Mouse (Mus musculus) forebrain, embryonic 16.5 days (tissue): ENCODE data around the gene Il17ra. TPM values are rescaled to one million over a fixed set of nuclear protein-coding genes. Genes with fewer than 3 reads are reported as not detected.

ENCODE experiments used
- ATAC-seq: fragments of 200-750 bp; cut with Nextera tagmentation; 2 replicates; pipeline ENCODE4 v1.8.0; 2017; ENCODE audit warnings: mild to moderate bottlenecking, moderate library complexity
- H3K27ac ChIP-seq: fragments of 300-500 bp; sonication (generic); 2 replicates; pipeline ENCODE4 v1.5.1; 2014; ENCODE audit warnings: low read length, control low read depth
- H3K27me3 ChIP-seq: fragments of 300-500 bp; sonication (generic); replicated peaks from 2 replicates; pipeline ENCODE4 v1.6.1; 2014; ENCODE audit warnings: low read length; ENCODE audit not compliant: control insufficient read depth, insufficient read depth
- H3K36me3 ChIP-seq: fragments of 300-500 bp; sonication (generic); 2 replicates; pipeline ENCODE4 v1.6.1; 2014; ENCODE audit not compliant: control insufficient read depth, insufficient read depth
- H3K4me1 ChIP-seq: fragments of 300-500 bp; sonication (generic); replicated peaks from 2 replicates; pipeline ENCODE4 v1.6.1; 2014; ENCODE audit warnings: low read length; ENCODE audit not compliant: control insufficient read depth, insufficient read depth
- H3K4me2 ChIP-seq: fragments of 300-500 bp; sonication (generic); 2 replicates; pipeline ENCODE4 v1.6.1; 2014; ENCODE audit warnings: mild to moderate bottlenecking, low read length, control low read depth
- H3K4me3 ChIP-seq: fragments of 300-500 bp; sonication (generic); replicated peaks from 2 replicates; pipeline ENCODE4 v1.5.1; 2014; ENCODE audit warnings: mild to moderate bottlenecking, low read length, control low read depth
- H3K9ac ChIP-seq: fragments of 300-500 bp; sonication (generic); replicated peaks from 2 replicates; pipeline ENCODE4 v1.6.1; 2014; ENCODE audit warnings: low read depth, low read length, control low read depth
- H3K9me3 ChIP-seq: fragments of 300-500 bp; sonication (generic); 2 replicates; pipeline ENCODE4 v1.6.1; 2016; ENCODE audit warnings: low read length; ENCODE audit not compliant: control insufficient read depth
- WGBS: fragments of 180-500 bp; shearing (Covaris S2); extraction: QIAGEN DNeasy Blood & Tissue Kit; methylation state at CpG from one replicate; pipeline ENCODE4 v1.1.7; 2014; 5-methylcytosine and 5-hydroxymethylcytosine counted together
- polyA plus RNA-seq: library from polyadenylated mRNA; unstranded; fragments of >200 nt; fragmentation: Nextera tagmentation; extraction: Ambion mirVana; gene quantifications from 2 replicates; pipeline ENCODE4 v1.2.1, GENCODE M21; 2015

Gene Il17ra
- polyA plus RNA-seq, result 4.6 and 5.3 TPM in 2 replicates

DNA sequence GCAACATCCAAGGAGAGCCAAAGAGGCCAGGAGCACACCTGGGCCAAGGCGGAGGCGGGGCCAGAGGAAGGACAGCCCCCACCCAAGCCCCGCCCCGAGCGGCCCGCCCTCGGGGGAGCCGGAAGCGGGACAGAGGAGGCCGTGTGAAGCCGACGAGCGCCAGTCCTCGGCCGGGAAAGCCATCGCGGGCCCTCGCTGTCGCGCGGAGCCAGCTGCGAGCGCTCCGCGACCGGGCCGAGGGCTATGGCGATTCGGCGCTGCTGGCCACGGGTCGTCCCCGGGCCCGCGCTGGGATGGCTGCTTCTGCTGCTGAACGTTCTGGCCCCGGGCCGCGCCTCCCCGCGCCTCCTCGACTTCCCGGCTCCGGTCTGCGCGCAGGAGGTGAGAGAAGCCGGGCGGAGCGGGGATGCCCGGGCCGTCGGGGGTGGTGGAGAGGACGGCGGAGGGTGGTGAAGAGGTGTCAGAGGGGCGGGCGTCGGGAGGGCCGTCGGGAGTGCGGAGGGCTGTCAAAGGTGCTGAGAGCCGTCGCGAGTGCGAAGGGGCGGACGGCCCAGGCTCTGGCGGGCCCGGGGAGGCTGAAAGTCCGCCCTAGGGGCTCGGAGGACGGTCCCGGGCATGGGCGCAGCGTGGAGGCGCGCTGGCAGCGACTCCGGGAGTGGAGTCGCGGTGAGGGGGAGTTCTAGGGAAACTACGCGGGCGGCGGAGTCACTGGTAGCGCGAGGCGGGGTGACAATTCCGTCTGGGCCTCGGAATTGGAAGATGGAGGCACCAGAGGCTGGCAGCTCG lies at the start of gene Il17ra:
Gene Il17ra, plus strand, starts transcription at position 162 of the 786 bp plus-strand sequence.
- Histone ChIP-seq H3K4me2 (peak within 1 kb of the TSS; percentile 64), H3K4me3 (peak within 1 kb of the TSS; percentile 64), H3K9me3 (no peaks in the 10 kb centered on the region), H3K27me3 (peaks cover 10% of the 10 kb centered on the region), H3K4me1 (peaks cover 14% of the 10 kb centered on the region), H3K27ac (no peak within 1 kb of the TSS), H3K9ac (peak within 1 kb of the TSS; percentile 65), H3K36me3 (no peaks in the 10 kb centered on the region)
- ATAC-seq, result peak; percentile 83
- under 1% methylated on average over 77 of the region's 90 CpGs for WGBS

DNA sequence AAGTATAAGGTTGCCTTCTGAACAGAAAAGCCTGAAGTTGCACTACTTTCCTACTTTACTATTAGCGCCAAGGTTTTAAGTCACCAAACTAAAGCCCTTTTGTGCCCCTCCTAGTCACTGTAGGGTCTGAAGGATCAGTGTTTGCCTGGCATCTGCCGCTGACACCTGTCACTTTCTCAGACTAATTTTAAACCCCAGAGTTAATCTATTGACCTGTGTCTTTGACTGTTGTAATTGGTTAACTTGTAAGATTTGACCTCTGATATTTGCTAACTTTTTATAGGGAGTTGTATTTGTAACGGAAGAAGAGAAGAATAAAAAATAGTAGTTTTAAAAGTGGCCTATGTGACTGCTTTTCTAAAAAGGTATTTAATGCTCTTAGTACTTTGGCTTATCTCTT lies 24.9 kb upstream of the Il17ra start:
- 92% methylated on average over 3 of the region's 3 CpGs for WGBS
- no peak overlapping the region for H3K4me3 ChIP-seq
- H3K9ac ChIP-seq, result no peak overlapping the region
- H3K36me3 ChIP-seq, result peaks cover 31% of the 10 kb centered on the region
- ATAC-seq, result no peak
- H3K9me3 ChIP-seq, result no peaks in the 10 kb centered on the region
- no peaks in the 10 kb centered on the region for H3K27me3 ChIP-seq
- H3K4me1 ChIP-seq, result no peaks in the 10 kb centered on the region
- H3K4me2 ChIP-seq, result no peak overlapping the region
- H3K27ac ChIP-seq, result no peak overlapping the region

DNA sequence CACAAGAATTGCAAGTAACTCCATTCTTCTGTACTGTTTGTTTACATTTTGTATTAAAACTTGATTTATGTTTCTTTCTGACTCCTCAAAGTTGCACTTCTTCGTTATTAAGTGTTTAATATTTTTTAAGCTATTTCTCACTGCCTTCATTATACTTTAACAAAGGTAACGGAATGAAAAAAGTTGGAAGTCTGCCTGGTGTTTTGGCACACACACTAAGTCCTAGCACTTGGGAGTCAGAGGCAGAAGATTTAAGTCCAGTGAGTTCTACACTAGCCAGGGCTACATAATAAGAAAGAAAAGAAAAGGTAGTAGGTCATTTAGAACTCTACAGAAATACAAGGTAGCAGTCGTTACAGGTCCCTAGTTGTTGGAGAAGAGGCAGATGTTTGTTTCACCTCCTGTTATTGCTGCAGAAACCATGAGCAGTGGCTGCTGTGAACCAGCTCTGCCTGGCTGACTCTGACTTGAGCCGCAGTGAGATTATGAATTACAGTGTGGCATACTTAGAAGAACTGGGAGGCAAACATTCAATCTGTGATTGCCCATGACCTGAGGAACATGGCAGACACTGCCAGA lies 20.8 kb upstream of the Il17ra start:
- Histone ChIP-seq H3K9me3 (no peaks in the 10 kb centered on the region), H3K9ac (no peak overlapping the region), H3K27me3 (no peaks in the 10 kb centered on the region), H3K4me3 (no peak overlapping the region), H3K27ac (no peak overlapping the region), H3K4me1 (no peaks in the 10 kb centered on the region), H3K4me2 (no peak overlapping the region), H3K36me3 (peaks cover 22% of the 10 kb centered on the region)
- no peak for ATAC-seq
- 67% methylated on average over 4 of the region's 4 CpGs for WGBS

DNA sequence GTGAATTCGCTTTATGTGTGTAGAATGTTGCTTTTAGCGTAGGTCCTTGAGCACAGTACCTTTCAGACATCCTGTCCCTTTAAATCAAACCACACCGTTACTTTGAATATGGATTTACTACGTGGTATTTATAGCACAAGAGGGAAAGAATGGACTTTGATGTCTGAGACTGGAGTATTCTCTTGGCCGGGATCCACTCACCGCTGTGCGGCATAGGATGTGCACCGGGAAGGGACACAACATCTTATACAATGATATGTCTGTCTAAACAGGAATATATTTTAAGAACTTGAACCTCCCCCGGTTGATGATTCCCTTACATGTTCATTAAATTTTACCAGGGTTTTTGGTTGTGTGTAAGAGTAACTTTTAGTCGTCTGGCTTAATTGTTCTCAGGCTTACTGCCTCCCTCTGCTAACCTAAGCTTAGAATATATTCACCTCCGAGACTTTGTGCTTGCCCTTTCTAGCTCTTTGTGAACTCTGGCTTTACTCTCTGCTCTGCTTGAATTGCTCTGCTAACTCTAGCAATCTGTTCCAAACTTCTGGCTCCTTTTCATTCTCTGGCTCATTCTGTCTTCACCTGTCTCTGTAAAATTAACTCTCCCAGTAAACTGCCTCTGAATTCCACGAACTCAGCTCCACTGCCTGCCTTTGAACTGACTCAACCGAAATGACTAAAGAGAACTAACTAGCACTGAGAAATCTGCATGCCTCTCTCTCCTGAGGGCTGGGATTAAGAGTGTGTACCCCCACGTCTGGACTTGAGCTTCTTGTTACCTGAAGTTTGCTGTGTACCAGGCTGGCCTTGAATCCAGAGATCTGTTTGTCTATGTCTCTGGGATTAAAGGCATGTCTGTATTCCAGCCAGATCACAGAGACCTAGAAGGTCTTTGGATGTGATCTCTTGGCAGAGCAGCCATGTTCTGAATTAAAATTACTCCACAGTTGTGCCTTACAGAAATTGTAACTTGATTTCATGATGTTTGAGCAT lies 19.4 kb upstream of the Il17ra start:
- Histone ChIP-seq H3K4me1 (no peaks in the 10 kb centered on the region), H3K27ac (no peak overlapping the region), H3K4me2 (no peak overlapping the region), H3K9ac (no peak overlapping the region), H3K36me3 (peaks cover 16% of the 10 kb centered on the region), H3K27me3 (no peaks in the 10 kb centered on the region), H3K9me3 (no peaks in the 10 kb centered on the region), H3K4me3 (no peak overlapping the region)
- no peak for ATAC-seq
- 79% methylated on average over 14 of the region's 14 CpGs for WGBS

DNA sequence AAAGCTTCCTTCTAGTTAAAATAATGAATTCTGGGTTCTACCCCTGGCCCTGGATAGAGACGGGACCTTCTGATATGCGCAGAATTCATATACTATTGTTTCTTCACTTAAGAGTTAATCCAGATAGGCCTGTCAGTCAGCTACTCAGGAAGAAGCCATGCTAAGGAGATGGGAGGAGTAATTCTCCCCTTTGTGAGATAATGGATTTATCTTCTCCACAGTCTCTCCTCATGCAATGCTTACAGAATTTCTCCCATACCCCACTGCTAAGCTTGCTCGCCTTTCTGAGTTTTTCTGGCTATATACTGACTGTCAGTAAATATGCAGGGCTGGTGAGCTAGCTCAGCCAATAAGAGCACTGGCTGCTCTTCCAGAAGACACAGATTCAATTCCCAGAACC lies 12.8 kb upstream of the Il17ra start:
- Histone ChIP-seq H3K4me1 (no peaks in the 10 kb centered on the region), H3K27ac (no peak overlapping the region), H3K36me3 (no peaks in the 10 kb centered on the region), H3K9me3 (no peaks in the 10 kb centered on the region), H3K4me3 (no peak overlapping the region), H3K27me3 (no peaks in the 10 kb centered on the region), H3K9ac (no peak overlapping the region), H3K4me2 (no peak overlapping the region)
- no peak for ATAC-seq
- 89% methylated on average over 3 of the region's 3 CpGs for WGBS

DNA sequence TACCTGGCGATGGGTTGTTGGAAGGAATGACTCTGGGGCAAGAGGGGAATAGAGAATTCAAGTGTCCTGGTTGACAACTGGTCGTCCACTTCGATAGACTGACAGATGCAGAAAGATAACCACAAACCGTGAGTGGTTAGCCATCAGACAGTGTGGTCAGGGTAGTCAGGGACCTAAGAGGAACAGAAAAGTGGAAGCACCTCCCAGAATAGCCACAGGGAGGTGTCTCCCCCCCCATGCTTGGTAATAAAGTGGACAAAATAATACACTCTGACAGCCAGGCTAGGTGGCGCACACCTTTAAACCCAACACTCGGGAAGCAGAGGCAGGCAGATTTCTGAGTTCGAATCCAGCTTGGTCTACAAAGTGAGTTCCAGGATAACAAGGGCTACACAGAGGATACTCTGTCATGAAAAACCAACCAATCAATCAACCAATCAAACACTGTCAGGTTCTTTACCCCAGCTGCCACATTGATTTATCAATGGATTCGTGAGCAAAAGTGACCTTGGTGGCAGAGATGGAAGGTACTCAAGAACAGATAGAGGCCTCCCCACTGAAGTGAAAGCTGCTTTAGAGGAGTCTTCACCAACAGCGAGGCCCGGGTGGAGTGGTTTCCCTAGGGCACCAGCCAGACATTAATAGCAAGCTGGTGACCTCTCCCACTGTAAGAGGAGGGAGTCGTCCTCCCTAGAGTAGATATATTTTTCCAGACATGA lies 10.5 kb upstream of the Il17ra start:
- ATAC-seq, result no peak
- Histone ChIP-seq H3K4me2 (no peak overlapping the region), H3K9me3 (no peaks in the 10 kb centered on the region), H3K36me3 (no peaks in the 10 kb centered on the region), H3K27me3 (no peaks in the 10 kb centered on the region), H3K4me3 (no peak overlapping the region), H3K4me1 (no peaks in the 10 kb centered on the region), H3K9ac (no peak overlapping the region), H3K27ac (no peak overlapping the region)
- WGBS, result 94% methylated on average over 11 of the region's 11 CpGs

DNA sequence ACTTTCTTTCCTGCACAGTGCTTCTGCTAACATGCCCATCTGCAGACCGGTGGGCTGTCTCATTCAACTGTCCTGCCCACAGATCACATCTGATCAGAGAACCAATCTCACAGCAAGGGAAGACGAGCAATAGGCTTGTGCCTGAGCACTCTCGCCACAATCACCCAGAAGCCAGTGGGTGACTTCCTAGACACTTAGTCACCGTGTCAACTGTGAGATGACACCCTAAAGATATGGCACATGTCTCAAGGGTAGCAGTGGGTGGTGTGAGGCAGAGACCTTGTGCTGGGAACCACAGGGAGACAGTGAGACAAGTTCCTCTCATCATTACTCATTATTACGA lies 10.0 kb upstream of the Il17ra start:
- no peak overlapping the region for H3K4me3 ChIP-seq
- no peaks in the 10 kb centered on the region for H3K36me3 ChIP-seq
- no peaks in the 10 kb centered on the region for H3K4me1 ChIP-seq
- no peaks in the 10 kb centered on the region for H3K27me3 ChIP-seq
- no peak overlapping the region for H3K4me2 ChIP-seq
- WGBS, result 86% methylated on average over 5 of the region's 5 CpGs
- no peak for ATAC-seq
- no peaks in the 10 kb centered on the region for H3K9me3 ChIP-seq
- no peak overlapping the region for H3K9ac ChIP-seq
- H3K27ac ChIP-seq, result no peak overlapping the region

DNA sequence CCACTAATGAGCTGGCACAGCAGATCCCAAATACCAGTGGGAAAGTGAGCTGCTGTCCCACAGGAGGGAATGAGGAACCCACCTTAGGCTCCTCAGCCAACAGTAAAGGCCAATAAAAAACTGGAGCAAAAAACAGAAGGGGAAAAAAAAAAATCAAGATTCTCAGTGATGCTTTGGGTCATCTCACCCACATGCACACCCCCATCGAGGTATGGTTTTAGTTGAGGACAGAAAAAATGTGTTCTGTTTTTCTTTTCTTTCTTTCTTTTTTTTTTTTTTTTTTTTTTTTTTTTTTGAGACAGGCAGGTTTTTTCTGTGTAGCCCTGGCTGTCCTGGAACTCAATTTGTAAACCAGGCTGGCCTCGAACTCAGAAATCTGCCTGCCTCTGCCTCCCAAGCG lies 9.5 kb upstream of the Il17ra start:
- Histone ChIP-seq H3K4me3 (no peak overlapping the region), H3K27me3 (no peaks in the 10 kb centered on the region), H3K4me2 (no peak overlapping the region), H3K9me3 (no peaks in the 10 kb centered on the region), H3K9ac (no peak overlapping the region), H3K4me1 (no peaks in the 10 kb centered on the region), H3K27ac (no peak overlapping the region), H3K36me3 (no peaks in the 10 kb centered on the region)
- no peak for ATAC-seq
- WGBS, result 91% methylated on average over 3 of the region's 3 CpGs
